Mouse (Mus musculus) gastrocnemius, adult 18-20 months (tissue): Measurements from ENCODE around the gene Isl2. TPM values are rescaled to one million over a fixed set of nuclear protein-coding genes. Genes with fewer than 3 reads are reported as not detected.

Source experiments
- DNase-seq: peaks from one replicate; pipeline ENCODE4 v3.0.0; 2021; ENCODE audit warnings: low spot score
- total RNA-seq, 2 experiments: library from RNA; stranded (reverse); gene quantifications; 2 replicates each; pipeline ENCODE4 v1.2.3; 2021

Isl2 gene
- total RNA-seq, 2 experiments from 2014 or later: not detected

DNA sequence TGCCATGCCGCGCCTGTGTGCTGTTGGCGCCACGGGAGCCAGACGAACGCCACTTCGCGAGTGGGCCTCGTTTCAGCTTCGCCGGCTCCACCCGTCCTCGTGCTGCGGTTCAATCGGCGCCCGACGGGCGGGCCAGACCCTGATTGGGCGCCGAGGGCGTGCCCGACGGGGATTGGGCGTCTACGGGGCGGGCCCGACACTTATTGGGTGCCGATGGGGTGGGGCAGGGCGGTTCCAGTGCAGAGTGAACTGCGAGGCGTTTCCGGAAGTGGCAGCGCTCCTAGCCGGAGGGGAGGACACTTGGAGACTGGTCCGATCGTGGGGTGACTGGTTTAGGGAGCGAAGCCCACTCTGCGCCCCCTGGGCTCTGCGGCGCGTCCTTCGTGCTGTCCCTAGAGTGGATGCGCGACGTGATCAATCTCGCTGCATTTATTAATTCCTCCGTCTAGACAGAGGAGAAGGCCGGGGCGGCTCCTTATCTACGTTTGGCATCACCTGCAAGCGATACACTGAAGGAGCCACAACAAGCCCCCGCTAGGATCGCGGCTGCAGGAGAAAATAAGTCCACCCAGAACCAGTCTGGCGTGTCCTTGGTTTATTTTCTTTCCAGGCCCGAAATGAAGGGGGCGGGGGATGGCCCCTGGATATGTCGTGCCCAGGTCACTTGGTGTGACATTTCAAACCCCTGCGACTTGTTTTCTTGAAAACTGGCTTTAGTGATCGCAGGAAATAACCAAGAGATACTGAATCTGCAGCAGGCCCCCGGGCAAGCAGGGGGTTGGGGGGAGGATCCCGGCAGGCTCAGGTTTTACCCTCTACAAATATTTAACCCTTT, 7.9 kb downstream of the Isl2 start:
- peak; percentile 35 for DNase-seq

DNA sequence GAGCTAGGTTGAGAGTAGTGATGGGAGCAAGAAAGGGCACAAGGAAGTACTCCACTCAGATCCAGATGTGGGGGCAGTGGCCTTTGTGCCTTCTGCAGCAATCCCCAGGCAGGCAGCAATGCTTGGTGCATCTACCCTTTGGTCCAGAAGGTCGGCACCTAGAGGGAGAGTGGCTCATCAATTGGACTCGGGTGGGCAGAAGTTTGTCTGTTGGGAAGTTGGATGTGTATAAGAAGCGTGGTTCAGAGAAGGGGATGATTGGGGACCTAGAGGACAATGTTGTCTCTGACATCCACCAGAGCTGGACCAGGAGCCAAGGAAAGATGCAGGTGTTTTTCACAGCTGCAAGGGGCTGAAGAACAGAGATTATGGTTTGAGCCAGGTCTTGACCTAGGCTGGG, 10.4 kb downstream of the Isl2 start:
- DNase-seq: no peak

DNA sequence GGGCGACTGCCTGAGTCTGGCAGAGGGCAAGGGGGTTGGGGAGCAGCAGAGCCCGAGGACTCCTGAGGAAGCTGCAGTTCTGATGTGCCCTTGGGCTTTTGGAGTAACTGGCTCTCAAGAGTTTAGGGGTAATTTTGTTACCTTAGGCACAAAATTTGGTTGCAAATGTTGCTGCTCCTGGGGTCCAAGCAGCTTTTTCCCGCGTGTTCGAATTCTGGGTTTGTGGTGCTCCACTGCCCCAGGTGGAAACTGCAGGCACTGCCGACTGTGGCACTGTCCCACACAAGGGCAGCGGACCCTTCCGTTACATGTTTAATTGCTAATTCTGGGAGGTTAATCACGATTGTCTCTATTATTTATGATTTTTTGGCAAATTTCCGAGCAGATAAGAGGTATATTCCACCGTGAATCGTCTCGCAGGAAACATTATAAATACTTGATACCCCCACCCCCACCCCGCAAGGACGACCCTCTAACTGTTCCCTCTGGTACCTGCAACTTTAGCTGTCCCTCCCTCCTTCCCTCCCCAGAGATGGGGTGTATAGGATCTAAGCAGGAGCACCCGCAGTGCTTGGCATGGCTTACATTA, 10.9 kb downstream of the Isl2 start:
- no peak for DNase-seq

GRCm38 (mm10) chr9:55554986-55555385, 16.5 kb downstream of the Isl2 start:
- DNase-seq: no peak

- no peak for DNase-seq
Observed at GRCm38 (mm10) chr9:55560960-55561359, 22.5 kb downstream of the Isl2 start.

- no peak for DNase-seq
Observed at GRCm38 (mm10) chr9:55568466-55569159, 30.1 kb downstream of the Isl2 start.

DNA sequence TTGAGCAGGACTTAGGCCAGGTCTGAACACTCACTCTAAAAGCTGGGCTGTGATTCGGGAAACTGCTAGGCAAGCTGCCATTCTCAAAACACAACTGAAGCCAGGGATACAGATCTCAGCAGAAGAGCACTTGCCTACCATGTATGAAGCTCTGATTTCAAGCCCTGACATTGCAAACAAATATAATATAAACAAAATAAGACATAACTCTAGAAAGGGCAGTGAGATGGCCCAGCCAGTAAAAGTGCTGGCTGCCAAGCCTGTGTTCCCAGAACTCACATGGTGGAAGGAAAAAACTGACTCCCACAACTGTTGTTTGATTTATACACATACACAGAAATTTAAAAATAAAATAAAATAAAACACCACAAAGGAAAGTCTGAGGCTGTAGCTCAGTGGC, 32.6 kb downstream of the Isl2 start:
- DNase-seq: no peak

GRCm38 (mm10) chr9:55576571-55576970, 38.1 kb downstream of the Isl2 start:
- no peak for DNase-seq

DNA sequence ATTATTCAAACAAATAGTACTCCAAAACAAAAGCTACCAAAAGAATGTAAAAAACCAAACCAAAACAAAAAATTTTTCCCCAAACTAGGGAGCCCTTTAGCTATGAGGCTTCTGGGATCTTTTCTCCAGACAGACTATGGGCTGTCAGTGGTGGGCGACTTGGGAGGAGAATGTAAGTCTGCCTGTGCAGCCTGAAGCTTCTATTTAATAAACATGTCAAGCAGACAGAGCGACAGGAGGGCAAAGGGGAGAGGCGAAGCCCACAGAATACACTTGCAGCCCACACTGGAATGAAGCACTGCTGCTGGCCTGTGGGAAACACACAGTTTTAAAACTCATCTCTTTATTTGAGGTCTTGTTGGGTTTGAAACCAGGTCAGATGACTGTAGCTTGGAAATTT, 42.9 kb downstream of the Isl2 start:
- no peak for DNase-seq

DNA sequence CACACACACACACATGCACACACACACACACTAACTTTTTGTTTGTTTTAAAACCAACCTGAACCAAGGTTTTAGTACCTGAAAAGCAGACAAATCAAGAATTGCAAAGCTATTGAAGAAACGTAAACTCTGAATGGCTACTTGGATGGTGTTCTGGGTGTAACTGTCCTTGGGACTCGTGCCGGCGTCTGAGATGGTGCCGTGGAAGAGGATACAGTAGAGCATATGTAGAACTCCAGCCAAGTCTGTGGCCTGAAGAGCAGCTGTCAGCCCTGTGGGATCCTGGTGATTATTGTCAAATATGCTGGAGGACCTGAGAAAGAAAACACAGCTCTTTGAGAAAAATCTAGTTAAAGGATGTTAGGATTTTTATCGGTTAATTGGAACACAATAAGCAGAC, 47.7 kb downstream of the Isl2 start:
- DNase-seq: no peak

Other genes with a start within 250 kb of the Isl2 start
- 1 to 10 TPM; 1.2 to 1.8 TPM for gene Nrg4, start 211.8 kb upstream of the Isl2 start, total RNA-seq
- 10 to 100 TPM in 1 of 2 experiments, 1 to 10 TPM in 1; 2.2 to 10.3 TPM for gene Tmem266, start 211.8 kb upstream of the Isl2 start, total RNA-seq
- gene Etfa, start 26.4 kb upstream of the Isl2 start, total RNA-seq: 100 to 1,000 TPM; 260 to 304 TPM